Mouse (Mus musculus): ENCODE results near the gene Rbm7. TPM values are rescaled to one million over a fixed set of nuclear protein-coding genes. Genes with fewer than 3 reads are reported as not detected.
"Not testable (repeated sequence)": the region's sequence is repeated elsewhere in the genome, so short reads cannot be mapped to it uniquely, and the experiment has no call there.

The Rbm7 gene
- total RNA-seq, 2 experiments from 2014 or later, result 34.0 to 38.9 TPM

GRCm38 (mm10) chr9:48481214-48482134 lies 13.6 kb downstream of the Rbm7 start:
- no peak for DNase-seq (ENCODE audit: low spot score in 2 of 2)

- DNase-seq (ENCODE audit: low spot score in 2 of 2), result peak; percentile 89 to 96
Observed at GRCm38 (mm10) chr9:48480411-48481213, 14.5 kb downstream of the Rbm7 start, which contains the start of gene Rexo2. TSS of gene Rexo2 (minus strand) at chr9:48480623.

- DNase-seq (ENCODE audit: low spot score in 2 of 2), result no peak
Observed at GRCm38 (mm10) chr9:48479838-48480410, 15.2 kb downstream of the Rbm7 start.

- DNase-seq (ENCODE audit: low spot score in 2 of 2), result no peak
Observed at GRCm38 (mm10) chr9:48478808-48479207, 16.3 kb downstream of the Rbm7 start.

- DNase-seq (ENCODE audit: low spot score in 2 of 2), result no peak
Observed at GRCm38 (mm10) chr9:48476236-48477165, 18.6 kb downstream of the Rbm7 start.

- DNase-seq (ENCODE audit: low spot score in 2 of 2), result no peak
Observed at GRCm38 (mm10) chr9:48474367-48474766, 20.7 kb downstream of the Rbm7 start.

GRCm38 (mm10) chr9:48473131-48473530 lies 22.0 kb downstream of the Rbm7 start:
- DNase-seq (ENCODE audit: low spot score in 2 of 2), result no peak

GRCm38 (mm10) chr9:48472441-48473025 lies 22.6 kb downstream of the Rbm7 start:
- no peak for DNase-seq (ENCODE audit: low spot score in 2 of 2)

- DNase-seq (ENCODE audit: low spot score in 2 of 2), result not testable (repeated sequence)
Observed at GRCm38 (mm10) chr9:48467471-48467870, 27.6 kb downstream of the Rbm7 start.

- DNase-seq (ENCODE audit: low spot score in 2 of 2), result peak in 1 of 2 experiments; percentile 36
Observed at GRCm38 (mm10) chr9:48466804-48467203, 28.3 kb downstream of the Rbm7 start.

- no peak for DNase-seq (ENCODE audit: low spot score in 2 of 2)
Observed at GRCm38 (mm10) chr9:48465671-48466070, 29.4 kb downstream of the Rbm7 start.

- no peak for DNase-seq (ENCODE audit: low spot score in 2 of 2)
Observed at GRCm38 (mm10) chr9:48461545-48461944, 33.6 kb downstream of the Rbm7 start.

GRCm38 (mm10) chr9:48460720-48461119 lies 34.4 kb downstream of the Rbm7 start:
- DNase-seq (ENCODE audit: low spot score in 2 of 2), result no peak

GRCm38 (mm10) chr9:48459391-48459790 lies 35.7 kb downstream of the Rbm7 start:
- no peak for DNase-seq (ENCODE audit: low spot score in 2 of 2)

- DNase-seq (ENCODE audit: low spot score in 2 of 2), result no peak
Observed at GRCm38 (mm10) chr9:48458879-48459278, 36.2 kb downstream of the Rbm7 start.

GRCm38 (mm10) chr9:48455961-48456360 lies 39.1 kb downstream of the Rbm7 start:
- no peak for DNase-seq (ENCODE audit: low spot score in 2 of 2)

GRCm38 (mm10) chr9:48450066-48450465 lies 45.0 kb downstream of the Rbm7 start:
- no peak for DNase-seq (ENCODE audit: low spot score in 2 of 2)

GRCm38 (mm10) chr9:48447783-48448209 lies 47.3 kb downstream of the Rbm7 start:
- DNase-seq (ENCODE audit: low spot score in 2 of 2), result no peak

- no peak for DNase-seq (ENCODE audit: low spot score in 2 of 2)
Observed at GRCm38 (mm10) chr9:48444821-48445220, 50.3 kb downstream of the Rbm7 start.

- DNase-seq (ENCODE audit: low spot score in 2 of 2), result no peak
Observed at GRCm38 (mm10) chr9:48443873-48444272, 51.2 kb downstream of the Rbm7 start.
